Mouse (Mus musculus) liver, embryonic 14.5 days (tissue): Measurements from ENCODE around the gene Oxnad1.

Experiments used
- CTCF ChIP-seq: IDR thresholded peaks from 2 replicates; pipeline ENCODE4 v1.5.1; 2016; ENCODE audit warnings: antibody characterized with exemption, low read depth, control low read depth
- EP300 ChIP-seq: IDR thresholded peaks from 2 replicates; pipeline ENCODE4 v1.6.1; 2016; ENCODE audit warnings: antibody characterized with exemption, low read depth

DNA sequence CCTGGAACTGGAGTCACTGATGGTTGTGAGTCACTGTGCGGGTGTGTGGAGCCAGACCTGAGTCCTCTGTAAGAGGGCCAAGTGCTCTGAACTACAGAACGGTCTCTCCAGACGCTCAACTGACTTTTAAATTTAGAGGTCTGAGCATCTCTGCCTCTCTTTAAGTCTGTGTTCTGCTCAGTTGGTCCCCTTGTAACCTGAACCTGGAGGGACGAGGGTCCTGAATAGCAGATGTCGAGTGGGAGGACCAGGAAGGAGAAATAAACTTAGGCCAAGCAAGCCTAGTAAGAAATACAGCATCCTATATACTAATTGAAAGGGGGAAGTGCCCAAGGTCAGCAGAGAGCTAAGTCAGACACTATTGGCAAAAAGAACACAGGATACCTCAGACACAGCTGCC is 11.6 kb downstream of the Oxnad1 start:
- TF ChIP-seq CTCF (no peak), EP300 (no peak)
